Mouse (Mus musculus) ES-E14 (cell line): ENCODE results near the gene Ankrd39. TPM values are rescaled to one million over a fixed set of nuclear protein-coding genes. Genes with fewer than 3 reads are reported as not detected.
A peak's percentile ranks its signal among the peaks of the same experiment; 100 is the strongest.

Source experiments
- DNase-seq: peaks from one replicate; pipeline ENCODE4 v3.0.0-alpha.2; 2013; ENCODE audit warnings: low read depth, low spot score
- H3K27ac ChIP-seq: 2 replicates; pipeline ENCODE4 v1.5.1; 2012; ENCODE audit warnings: low read depth, mild to moderate bottlenecking, low read length, moderate library complexity, mixed read lengths; ENCODE audit not compliant: poor library complexity, insufficient read depth, severe bottlenecking
- H3K36me3 ChIP-seq: 2 replicates; pipeline ENCODE4 v1.6.1; 2012; ENCODE audit warnings: mild to moderate bottlenecking, low read length, moderate library complexity, mixed read lengths; ENCODE audit not compliant: control insufficient read depth, poor library complexity, insufficient read depth, severe bottlenecking
- H3K4me1 ChIP-seq, 2 experiments: fragments of 150-350 bp in 1 of 2; sonication (generic) in 1 of 2; 2 replicates each; pipeline ENCODE4 v1.6.1; 2012; ENCODE audit warnings: low read length in 2 of 2, mild to moderate bottlenecking in 1 of 2, mixed read lengths in 1 of 2; ENCODE audit not compliant: control insufficient read depth in 2 of 2, insufficient read depth in 2 of 2, poor library complexity in 1 of 2
- H3K4me3 ChIP-seq, 2 experiments: fragments of 150-350 bp in 1 of 2; sonication (generic) in 1 of 2; 2 replicates each; pipeline ENCODE4 v1.5.1; 2012; ENCODE audit warnings: low read length in 2 of 2, low read depth in 1 of 2, mild to moderate bottlenecking in 1 of 2, mixed read lengths in 1 of 2; ENCODE audit not compliant: insufficient read depth in 1 of 2, poor library complexity in 1 of 2, severe bottlenecking in 1 of 2
- H3K9ac ChIP-seq: 2 replicates; pipeline ENCODE4 v1.6.1; 2012; ENCODE audit warnings: low read depth, mild to moderate bottlenecking, low read length, mixed read lengths; ENCODE audit not compliant: poor library complexity, insufficient read depth, severe bottlenecking
- H3K9me3 ChIP-seq: fragments of 150-350 bp; sonication (generic); 2 replicates; pipeline ENCODE4 v1.6.1; 2012; ENCODE audit warnings: low read depth, mild to moderate bottlenecking, low read length; ENCODE audit not compliant: control insufficient read depth, insufficient read depth
- CHD2 ChIP-seq: IDR thresholded peaks from 2 replicates; pipeline ENCODE4 v1.6.1; 2014; ENCODE audit warnings: mild to moderate bottlenecking, low read depth, low read length, inconsistent platforms
- HCFC1 ChIP-seq: IDR thresholded peaks from 2 replicates; pipeline ENCODE4 v1.6.1; 2012; ENCODE audit warnings: low read length, inconsistent platforms, borderline replicate concordance; ENCODE audit not compliant: insufficient read depth
- MAFK ChIP-seq: IDR thresholded peaks from 2 replicates; pipeline ENCODE4 v1.6.1; 2014; ENCODE audit warnings: mild to moderate bottlenecking, low read depth, low read length, inconsistent platforms; ENCODE audit not compliant: insufficient read depth
- ZC3H11A ChIP-seq: IDR thresholded peaks from 2 replicates; pipeline ENCODE4 v1.6.1; 2012; ENCODE audit warnings: low read depth, mild to moderate bottlenecking, inconsistent platforms, low read length, borderline replicate concordance
- ZNF384 ChIP-seq: IDR thresholded peaks from 2 replicates; pipeline ENCODE4 v1.6.1; 2012; ENCODE audit warnings: low read depth, low read length, inconsistent platforms
- in situ Hi-C, 2 experiments: fragments of 600-800 bp; cut with MboI; formaldehyde crosslinking; loops; one replicate each; pipeline ENCODE4 v1.15.1; 2025; ENCODE audit warnings: low sequenced_read_pairs in 2 of 2, inconsistent platforms in 1 of 2; ENCODE audit not compliant: unreplicated experiment in 2 of 2
- total RNA-seq: library from RNA; depleted of rRNA; stranded (reverse); fragments of 300-350 nt; gene quantifications from 2 replicates; pipeline ENCODE4 v1.2.3, GENCODE M21; 2012

Ankrd39 gene
- total RNA-seq, 1 experiment = 11.3 TPM

DNA sequence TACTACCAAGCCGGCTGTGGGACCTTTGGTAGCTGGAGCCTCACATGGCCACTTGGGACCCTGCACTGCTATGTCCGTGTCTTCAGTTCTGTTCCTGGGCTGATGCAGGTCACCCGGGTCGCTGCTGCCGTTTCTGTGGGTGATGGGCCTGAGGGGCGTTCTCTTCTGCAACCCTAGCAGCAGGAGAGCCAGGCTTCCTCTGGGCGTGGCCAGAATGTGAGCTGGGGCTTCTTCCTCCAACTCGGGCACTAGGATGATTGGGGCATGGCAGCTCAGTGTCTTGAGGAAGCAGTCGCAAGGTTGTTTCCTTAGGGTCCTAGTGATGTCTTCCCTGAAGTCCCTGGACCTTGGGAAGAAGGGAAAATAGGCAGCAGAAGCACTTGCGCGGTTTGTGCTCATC is 27.6 kb downstream of the Ankrd39 start:
- no peaks in the 10 kb centered on the region for H3K9me3 ChIP-seq
- H3K4me1 ChIP-seq = peaks cover 0 to 18% of the 10 kb centered on the region in 2 experiments; a peak in 2 of 4 replicates
- no peak overlapping the region for H3K27ac ChIP-seq
- peaks cover 55% of the 10 kb centered on the region for H3K36me3 ChIP-seq
- no peak overlapping the region for H3K4me3 ChIP-seq
- H3K9ac ChIP-seq = no peak overlapping the region
- in situ Hi-C loops = no loop called here
- DNase-seq = no peak
- TF ChIP-seq HCFC1 (no peak), CHD2 (no peak), MAFK (no peak), ZC3H11A (no peak), ZNF384 (no peak)

DNA sequence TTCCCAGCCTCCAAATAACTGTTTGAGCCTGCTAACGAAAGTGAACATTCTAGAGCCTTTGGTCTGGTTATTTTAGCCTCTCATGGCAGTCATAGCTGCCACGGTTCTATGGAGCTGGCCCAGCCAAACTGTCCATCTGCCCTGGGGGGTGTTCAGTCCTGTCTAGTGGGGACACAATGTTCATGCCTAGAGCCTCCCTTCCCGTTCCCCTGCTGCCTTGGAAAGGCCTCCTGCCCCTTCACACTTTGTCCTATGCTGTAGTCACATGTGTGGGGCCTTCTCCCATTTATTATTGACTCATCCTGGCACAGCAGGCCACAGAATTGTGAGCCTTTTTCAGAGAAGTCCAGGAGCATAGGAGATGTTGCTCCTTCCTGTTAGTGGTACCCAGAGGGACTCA is 29.0 kb downstream of the Ankrd39 start:
- H3K9ac ChIP-seq = no peak overlapping the region
- H3K4me3 ChIP-seq = no peak overlapping the region
- TF ChIP-seq ZNF384 (no peak), CHD2 (no peak)
- no peak overlapping the region for H3K27ac ChIP-seq
- peaks cover 3 to 19% of the 10 kb centered on the region in 2 experiments; a peak in 3 of 4 replicates for H3K4me1 ChIP-seq
- H3K9me3 ChIP-seq = no peaks in the 10 kb centered on the region
- DNase-seq = no peak
- in situ Hi-C loops = no loop called here
- peaks cover 49% of the 10 kb centered on the region for H3K36me3 ChIP-seq

DNA sequence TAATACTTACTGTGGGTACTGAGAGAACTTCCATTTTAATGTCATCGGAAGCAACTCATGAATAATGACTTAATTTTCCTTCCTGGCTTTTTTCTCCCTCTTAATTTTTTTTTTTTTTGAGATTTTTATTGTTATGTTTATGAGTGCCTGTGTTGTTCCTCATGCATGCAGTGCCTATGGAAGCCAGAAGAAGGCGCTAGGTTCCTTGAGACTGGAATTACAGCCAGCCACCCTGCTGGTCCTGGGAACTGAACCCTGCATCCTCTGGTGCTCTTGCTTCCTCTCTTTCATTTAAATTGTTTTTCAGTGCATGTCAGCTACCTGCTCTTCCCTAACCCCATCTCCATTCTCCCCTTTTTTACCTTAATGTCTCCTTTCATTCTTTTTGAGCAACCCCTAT is 33.5 kb downstream of the Ankrd39 start:
- Histone ChIP-seq H3K36me3 (peaks cover 17% of the 10 kb centered on the region), H3K9ac (no peak overlapping the region), H3K9me3 (no peaks in the 10 kb centered on the region), H3K4me3 (peak overlapping the region; percentile 8 to 80; a peak in 3 of 4 replicates), H3K27ac (no peak overlapping the region), H3K4me1 (peaks cover 3 to 10% of the 10 kb centered on the region in 2 experiments; a peak in 3 of 4 replicates)
- in situ Hi-C loops = no loop called here
- peak; percentile 54 for DNase-seq
- TF ChIP-seq ZNF384 (peak; percentile 95), CHD2 (no peak), MAFK (no peak), ZC3H11A (peak; percentile 30; the same call in 1 of the 2 replicates)

DNA sequence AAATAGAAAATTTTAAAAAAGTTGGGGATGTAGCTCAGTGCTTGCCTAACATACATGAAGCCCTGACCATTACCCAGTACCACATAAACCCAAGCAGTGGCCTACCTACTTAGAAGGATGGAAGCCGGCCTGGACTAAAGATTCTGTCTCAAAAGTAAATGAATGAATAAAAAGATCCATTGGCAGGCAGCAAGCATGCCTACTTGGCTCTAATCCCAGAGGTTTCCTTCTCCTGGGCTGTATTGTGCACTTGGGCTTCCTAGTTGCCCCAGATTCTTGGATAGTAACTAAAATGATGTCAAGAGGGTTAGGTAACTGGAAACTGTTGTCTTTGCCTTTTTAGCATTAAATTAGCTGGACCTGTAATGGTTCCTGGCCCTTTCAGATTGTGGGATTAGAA is 33.9 kb downstream of the Ankrd39 start:
- no peak for DNase-seq
- no peak for TF ChIP-seq HCFC1
- no peak for TF ChIP-seq ZNF384
- TF ChIP-seq CHD2 = no peak
- TF ChIP-seq ZC3H11A = no peak
- TF ChIP-seq MAFK = no peak
- in situ Hi-C loops = no loop called here
- Histone ChIP-seq H3K4me1 (peaks cover 3 to 7% of the 10 kb centered on the region in 2 experiments; a peak in 3 of 4 replicates), H3K36me3 (peaks cover 17% of the 10 kb centered on the region), H3K9ac (peak overlapping the region; percentile 75; the same call in 1 of the 2 replicates), H3K9me3 (no peaks in the 10 kb centered on the region), H3K27ac (no peak overlapping the region), H3K4me3 (peak overlapping the region; percentile 80 to 90)

DNA sequence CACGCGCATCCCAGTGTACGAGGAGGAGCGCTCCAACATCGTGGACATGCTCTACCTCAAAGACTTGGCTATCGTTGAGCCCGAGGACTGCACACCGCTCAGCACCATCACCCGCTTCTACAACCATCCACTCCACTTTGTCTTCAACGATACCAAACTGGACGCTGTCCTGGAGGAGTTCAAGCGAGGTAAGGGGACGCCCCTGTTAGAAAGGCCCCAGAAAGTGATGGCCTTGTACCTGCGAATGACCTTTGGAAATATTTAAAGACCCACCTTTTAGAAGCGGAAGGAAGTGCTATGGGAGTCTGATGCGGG is 34.3 kb downstream of the Ankrd39 start:
- peak overlapping the region; percentile 80 to 90 for H3K4me3 ChIP-seq
- H3K27ac ChIP-seq = no peak overlapping the region
- peaks cover 17% of the 10 kb centered on the region for H3K36me3 ChIP-seq
- in situ Hi-C loops = no loop called here
- TF ChIP-seq HCFC1 (no peak), ZC3H11A (no peak), CHD2 (no peak), ZNF384 (no peak), MAFK (no peak)
- H3K4me1 ChIP-seq = peaks cover 3 to 5% of the 10 kb centered on the region in 2 experiments; a peak in 3 of 4 replicates
- peak overlapping the region; percentile 75 for H3K9ac ChIP-seq
- no peaks in the 10 kb centered on the region for H3K9me3 ChIP-seq
- DNase-seq = no peak
